Mouse (Mus musculus) frontal cortex, postnatal 10 days (tissue): ENCODE data around the gene Rrp15.

Experiments used
- DNase-seq, 2 experiments: peaks; one replicate each; pipeline ENCODE4 v3.0.0; 2022; ENCODE audit warnings: low spot score in 2 of 2, mixed read lengths in 1 of 2

Gene Rrp15

GRCm38 (mm10) chr1:186675263-186675662 is 73.9 kb downstream of the Rrp15 start:
- no peak for DNase-seq

DNA sequence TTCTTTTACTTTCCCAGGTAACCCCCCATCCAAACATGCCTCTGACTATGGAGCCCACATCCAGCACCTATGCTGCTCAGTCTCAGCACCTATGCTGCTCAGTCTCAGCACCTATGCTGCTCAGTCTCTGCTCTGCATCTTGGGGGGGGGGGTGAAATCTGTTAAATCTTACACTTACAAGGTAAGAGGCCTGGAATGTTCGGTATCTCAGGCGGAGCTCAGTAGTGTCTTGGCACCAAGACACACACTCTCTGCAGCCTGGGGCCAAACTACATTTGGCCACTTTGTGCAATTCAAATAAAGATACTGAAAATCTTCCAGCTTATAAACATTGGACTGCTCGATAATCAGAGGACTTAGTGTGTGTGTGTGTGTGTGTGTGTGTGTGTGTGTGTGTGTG is 74.5 kb downstream of the Rrp15 start:
- no peak for DNase-seq

DNA sequence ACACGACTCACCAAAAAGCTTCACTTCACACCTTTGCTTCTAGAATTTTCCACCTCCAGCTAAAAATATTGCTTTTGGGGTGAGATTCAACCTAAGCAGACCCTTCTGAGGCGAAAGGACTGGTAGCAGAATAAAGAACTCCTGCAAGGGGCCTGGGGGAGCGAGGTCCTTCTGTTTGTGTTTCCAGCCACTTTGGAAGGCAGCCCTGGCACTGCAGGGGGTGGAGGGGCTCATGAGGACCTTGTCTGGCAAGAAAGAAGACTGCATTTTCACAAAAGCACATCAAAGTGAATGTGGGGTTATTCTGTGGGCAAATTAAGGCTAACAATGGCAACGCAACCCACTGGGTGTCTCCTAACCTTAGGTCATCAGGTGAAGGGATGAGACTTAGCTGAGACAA is 76.0 kb downstream of the Rrp15 start:
- DNase-seq: no peak
